Mouse (Mus musculus) forebrain, embryonic 10.5 days (tissue): ENCODE data around the gene Cth. TPM values are rescaled to one million over a fixed set of nuclear protein-coding genes. Genes with fewer than 3 reads are reported as not detected.

Experiments used
- DNase-seq: peaks from one replicate; pipeline ENCODE4 v3.0.0-alpha.2; 2017; ENCODE audit warnings: low spot score; ENCODE audit errors: extremely low spot score
- H3K27ac ChIP-seq: fragments of 300-500 bp; sonication (generic); 2 replicates; pipeline ENCODE4 v1.5.1; 2016; ENCODE audit warnings: mild to moderate bottlenecking
- H3K27me3 ChIP-seq: fragments of 300-500 bp; sonication (generic); 2 replicates; pipeline ENCODE4 v1.6.1; 2016; ENCODE audit warnings: mild to moderate bottlenecking; ENCODE audit not compliant: poor library complexity, severe bottlenecking
- H3K36me3 ChIP-seq: fragments of 300-500 bp; sonication (generic); replicated peaks from 2 replicates; pipeline ENCODE4 v1.6.1; 2016; ENCODE audit warnings: mild to moderate bottlenecking, moderate library complexity
- H3K4me1 ChIP-seq: fragments of 300-500 bp; sonication (generic); 2 replicates; pipeline ENCODE4 v1.6.1; 2016
- H3K4me3 ChIP-seq: fragments of 300-500 bp; sonication (generic); 2 replicates; pipeline ENCODE4 v1.5.1; 2016; ENCODE audit warnings: mild to moderate bottlenecking, moderate library complexity
- H3K9me3 ChIP-seq: fragments of 300-500 bp; sonication (generic); 2 replicates; pipeline ENCODE4 v1.6.1; 2016; ENCODE audit warnings: mild to moderate bottlenecking, moderate library complexity
- WGBS: fragments of 180-500 bp; shearing (Covaris S2); methylation state at CpG from one replicate; pipeline ENCODE4 v1.1.7; 2016; 5-methylcytosine and 5-hydroxymethylcytosine counted together
- polyA plus RNA-seq: library from polyadenylated mRNA; unstranded; fragments of >200 nt; fragmentation: Nextera tagmentation; extraction: Ambion mirVana; gene quantifications from 2 replicates; pipeline ENCODE4 v1.2.1, GENCODE M21; 2016

Cth gene
- polyA plus RNA-seq, 1 experiment from 2014 or later: 22.7 TPM

DNA sequence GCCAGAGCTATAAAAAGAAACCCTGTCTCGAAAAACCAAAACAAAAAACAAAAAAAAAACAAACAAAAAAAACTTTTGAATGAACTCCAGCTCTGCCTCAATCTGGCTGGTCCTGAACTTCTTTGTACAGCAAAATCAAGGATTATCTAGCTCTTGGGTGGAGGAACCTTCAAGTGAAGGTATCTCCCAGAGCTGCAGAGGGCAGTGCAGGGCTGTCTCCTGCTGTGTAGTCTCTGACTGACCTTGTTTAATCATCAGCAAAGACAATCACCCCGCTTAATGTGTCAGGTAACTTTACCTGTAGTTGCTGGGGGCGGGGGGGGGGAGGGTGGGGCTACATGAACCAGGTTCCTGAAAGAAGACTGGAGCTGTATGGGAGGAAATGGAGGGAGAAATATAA lies 6.7 kb upstream of the Cth start:
- Histone ChIP-seq H3K27ac (no peak overlapping the region), H3K4me3 (no peak overlapping the region), H3K27me3 (no peaks in the 10 kb centered on the region), H3K4me1 (no peaks in the 10 kb centered on the region), H3K36me3 (no peaks in the 10 kb centered on the region), H3K9me3 (no peaks in the 10 kb centered on the region)
- DNase-seq: no peak
- 61% methylated on average over 3 of the region's 3 CpGs for WGBS

DNA sequence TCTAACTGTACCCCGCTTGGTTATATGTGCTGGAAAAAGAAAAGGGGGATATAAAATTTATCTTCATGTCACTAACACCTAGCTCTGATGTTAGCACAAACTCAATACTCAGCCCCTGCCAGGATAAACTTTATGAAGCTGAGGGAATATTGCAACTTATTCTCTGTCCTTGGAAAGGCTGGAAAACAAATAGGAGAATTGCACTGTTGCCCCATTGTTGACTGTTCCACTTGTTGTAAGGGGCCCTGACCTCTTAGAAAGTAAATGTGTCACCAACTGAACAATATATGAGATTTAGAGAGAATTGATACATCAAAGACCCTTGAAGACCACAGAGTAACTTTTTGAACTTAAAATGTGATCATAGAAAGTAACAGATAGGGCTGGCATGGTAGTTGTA lies 4.5 kb upstream of the Cth start:
- peaks cover 10% of the 10 kb centered on the region for H3K4me1 ChIP-seq
- DNase-seq: no peak
- 70% methylated on average over 1 of the region's 1 CpGs for WGBS
- H3K9me3 ChIP-seq: no peaks in the 10 kb centered on the region
- H3K27ac ChIP-seq: no peak overlapping the region
- no peaks in the 10 kb centered on the region for H3K36me3 ChIP-seq
- H3K27me3 ChIP-seq: no peaks in the 10 kb centered on the region
- no peak overlapping the region for H3K4me3 ChIP-seq

DNA sequence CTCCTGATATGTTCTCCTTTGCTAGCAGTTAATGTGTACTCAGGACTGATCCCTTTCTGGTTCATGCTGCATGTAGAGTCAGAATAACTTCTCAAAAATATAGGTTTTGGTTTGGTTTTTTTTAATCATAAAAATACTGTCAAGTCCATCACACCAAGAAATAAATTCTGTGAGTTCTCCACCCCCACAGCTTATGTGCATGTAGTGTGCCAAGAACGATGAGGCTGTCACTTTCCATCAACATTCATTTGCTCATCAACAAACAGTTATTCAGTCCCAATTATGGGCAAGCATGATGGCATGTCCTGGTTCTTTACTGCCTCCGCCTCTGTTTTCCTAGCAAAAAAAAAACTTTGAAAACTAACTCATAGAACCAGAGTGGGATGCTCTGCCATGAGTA lies 3.9 kb upstream of the Cth start:
- Histone ChIP-seq H3K4me1 (peaks cover 16% of the 10 kb centered on the region), H3K4me3 (no peak overlapping the region), H3K27me3 (no peaks in the 10 kb centered on the region), H3K9me3 (no peaks in the 10 kb centered on the region), H3K27ac (no peak overlapping the region), H3K36me3 (no peaks in the 10 kb centered on the region)
- WGBS: 77% methylated on average over 2 of the region's 2 CpGs
- DNase-seq: no peak

DNA sequence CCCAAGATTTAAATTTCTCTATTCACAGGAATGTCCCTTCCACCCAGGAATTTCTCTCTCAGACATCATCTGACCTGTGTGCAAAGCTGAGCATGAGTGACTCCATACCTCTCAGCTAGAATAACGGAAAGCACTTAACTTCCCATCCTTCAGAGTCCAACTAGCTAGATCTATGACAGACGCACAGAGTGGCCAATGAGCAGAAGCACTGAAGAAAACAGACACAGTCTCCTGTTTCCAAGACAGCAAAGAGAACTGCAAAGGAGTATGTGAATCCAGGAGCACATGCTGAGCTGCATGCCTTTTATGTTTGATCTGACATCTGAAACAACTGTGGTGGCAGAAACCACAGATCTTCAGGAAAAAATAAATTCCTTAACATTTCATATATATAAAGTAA lies 1.9 kb upstream of the Cth start:
- Histone ChIP-seq H3K27ac (no peak overlapping the region), H3K27me3 (no peaks in the 10 kb centered on the region), H3K4me1 (peaks cover 22% of the 10 kb centered on the region), H3K36me3 (no peaks in the 10 kb centered on the region), H3K9me3 (no peaks in the 10 kb centered on the region), H3K4me3 (no peak overlapping the region)
- 73% methylated on average over 2 of the region's 2 CpGs for WGBS
- DNase-seq: no peak

DNA sequence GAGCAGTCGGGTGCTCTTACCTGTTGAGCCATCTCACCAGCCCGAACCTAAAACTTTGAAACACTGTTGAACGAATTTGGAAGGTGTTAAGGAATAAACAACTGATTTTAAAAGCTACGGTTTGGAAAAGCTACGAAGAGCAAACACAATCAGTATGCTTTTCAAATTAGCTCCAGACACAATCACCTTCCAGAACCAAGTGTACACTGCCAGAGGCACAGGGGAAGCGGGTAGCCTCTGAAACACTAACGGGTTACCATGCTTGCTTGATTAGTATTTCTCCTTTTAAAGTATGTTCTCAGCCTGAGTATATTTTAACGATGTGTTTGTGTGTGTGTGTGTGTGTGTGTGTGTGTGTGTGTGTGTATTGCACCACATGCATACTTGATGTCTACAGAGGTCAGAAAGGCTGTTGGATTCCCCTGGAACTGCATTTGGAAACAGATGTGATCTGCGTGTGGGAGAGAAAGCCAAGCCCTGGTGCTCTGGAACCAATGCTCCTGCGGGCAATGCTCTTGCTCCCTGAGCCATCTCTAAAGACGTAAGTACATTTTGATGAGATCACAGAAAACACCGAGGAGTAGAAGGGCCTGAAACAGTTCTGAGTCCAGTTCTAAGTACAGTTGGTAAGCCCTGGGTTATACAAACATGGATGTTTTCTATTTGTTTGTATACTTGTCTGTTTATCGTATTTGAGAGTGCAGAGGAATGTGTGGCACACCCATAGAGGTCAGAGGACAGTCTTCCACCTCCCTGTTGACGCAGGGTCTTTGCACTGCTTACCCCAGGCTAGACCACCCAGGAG lies 1.0 kb upstream of the Cth start:
- H3K9me3 ChIP-seq: no peaks in the 10 kb centered on the region
- no peak overlapping the region for H3K27ac ChIP-seq
- H3K4me1 ChIP-seq: peaks cover 22% of the 10 kb centered on the region
- H3K36me3 ChIP-seq: no peaks in the 10 kb centered on the region
- 84% methylated on average over 14 of the region's 14 CpGs for WGBS
- H3K27me3 ChIP-seq: no peaks in the 10 kb centered on the region
- H3K4me3 ChIP-seq: no peak overlapping the region
- DNase-seq: peak; percentile 16

DNA sequence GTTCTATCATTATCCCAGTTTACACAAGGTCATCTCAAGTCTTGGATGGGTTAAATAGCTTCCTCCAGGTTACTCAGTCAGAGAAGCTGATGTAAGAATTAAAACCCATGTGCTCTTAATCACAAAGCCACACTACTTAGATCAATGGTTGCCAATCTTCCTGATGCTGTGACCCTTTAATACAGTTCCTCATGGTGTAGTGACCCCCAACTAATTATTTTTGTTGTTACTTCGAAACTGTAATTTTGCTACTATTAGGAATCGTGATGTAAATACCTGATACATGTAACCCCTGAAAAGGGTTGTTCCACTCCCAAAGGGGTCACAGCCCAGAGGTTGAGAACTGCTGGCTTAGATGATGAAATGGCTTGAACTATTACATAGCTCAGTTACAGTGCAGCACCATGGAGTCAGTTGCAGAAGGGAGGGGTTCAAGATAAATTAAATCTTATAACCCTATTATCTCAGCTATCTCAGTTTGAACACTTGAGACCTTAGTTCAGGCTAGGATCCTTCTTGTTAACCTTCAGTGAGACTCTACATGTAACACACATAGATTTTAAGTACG lies 1.5 kb downstream of the Cth start:
- no peak overlapping the region for H3K27ac ChIP-seq
- 84% methylated on average over 3 of the region's 3 CpGs for WGBS
- no peak for DNase-seq

DNA sequence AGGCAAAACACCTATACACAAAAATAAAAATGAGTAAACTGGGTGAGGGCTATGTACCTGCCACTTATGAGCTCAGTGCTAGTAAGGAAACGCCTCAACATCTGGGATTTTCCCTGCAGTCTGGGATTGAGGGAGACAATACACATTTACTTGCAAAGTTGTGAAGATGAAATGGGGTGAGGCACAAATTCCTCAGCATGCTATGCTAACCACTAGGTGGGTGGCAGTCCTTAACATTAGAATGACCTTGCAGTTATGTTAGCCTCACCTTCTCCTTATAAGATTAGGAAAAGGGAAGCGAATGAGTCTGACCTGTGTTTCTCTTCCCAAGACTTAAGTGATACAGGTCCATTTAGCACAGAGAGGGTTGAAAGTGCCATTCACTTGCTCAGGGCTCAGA lies 3.5 kb downstream of the Cth start:
- DNase-seq: no peak
- Histone ChIP-seq H3K27me3 (no peaks in the 10 kb centered on the region), H3K36me3 (0 out of 2 replicates have a peak, but pooled peaks cover 2% of the 10 kb centered on the region), H3K4me1 (peaks cover 21% of the 10 kb centered on the region), H3K4me3 (no peak overlapping the region), H3K27ac (no peak overlapping the region), H3K9me3 (no peaks in the 10 kb centered on the region)
- WGBS: 87% methylated on average over 2 of the region's 2 CpGs

More for the DNA sequence above, 1.5 kb downstream of the Cth start:
- H3K4me1 ChIP-seq: peaks cover 22% of the 10 kb centered on the region
- no peaks in the 10 kb centered on the region for H3K36me3 ChIP-seq
- H3K27me3 ChIP-seq: no peaks in the 10 kb centered on the region
- no peak overlapping the region for H3K4me3 ChIP-seq
- no peaks in the 10 kb centered on the region for H3K9me3 ChIP-seq

DNA sequence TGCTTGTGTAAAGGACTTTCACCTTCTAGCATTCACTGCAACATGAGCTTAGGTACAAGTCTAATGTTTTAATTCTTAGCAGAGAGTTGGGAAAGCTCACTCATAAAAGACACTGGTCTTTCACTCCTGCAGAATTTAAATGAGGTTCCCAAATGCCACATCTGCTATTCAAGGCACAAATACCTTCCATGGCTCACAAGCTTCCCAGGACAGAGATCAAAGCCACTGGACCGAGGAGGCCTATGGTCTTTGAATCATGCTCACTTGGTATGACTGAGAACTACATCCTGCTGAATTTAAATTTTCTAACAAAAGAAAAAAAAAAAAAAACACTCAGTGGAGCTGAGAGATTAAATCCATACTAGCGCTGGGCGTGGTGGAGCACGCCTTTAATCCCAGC lies 8.5 kb downstream of the Cth start:
- Histone ChIP-seq H3K27me3 (no peaks in the 10 kb centered on the region), H3K27ac (no peak overlapping the region), H3K4me1 (no peaks in the 10 kb centered on the region), H3K4me3 (no peak overlapping the region), H3K9me3 (no peaks in the 10 kb centered on the region), H3K36me3 (peaks cover 8% of the 10 kb centered on the region)
- 79% methylated on average over 4 of the region's 4 CpGs for WGBS
- no peak for DNase-seq

DNA sequence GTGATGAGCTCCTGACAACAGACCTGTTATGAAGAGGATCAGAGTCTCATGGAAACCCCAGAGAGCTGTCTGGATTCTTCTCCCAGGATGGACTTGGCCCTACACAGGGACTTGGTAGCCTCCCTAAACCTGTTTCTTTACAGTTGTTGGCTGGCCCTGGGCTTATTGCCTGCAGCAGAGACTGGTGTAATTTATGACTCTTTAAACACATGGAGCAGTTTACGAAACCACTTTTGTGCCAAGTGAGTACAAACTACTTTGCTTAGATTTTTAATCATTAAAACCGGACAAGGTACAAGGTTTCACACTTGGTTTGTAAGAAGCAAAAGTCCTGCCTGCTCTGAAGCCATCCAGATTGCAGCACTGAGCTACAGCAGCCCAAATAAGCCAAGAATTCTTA lies 12.7 kb downstream of the Cth start:
- Histone ChIP-seq H3K4me1 (no peaks in the 10 kb centered on the region), H3K27me3 (no peaks in the 10 kb centered on the region), H3K27ac (no peak overlapping the region), H3K9me3 (no peaks in the 10 kb centered on the region), H3K4me3 (no peak overlapping the region), H3K36me3 (peaks cover 13% of the 10 kb centered on the region)
- no peak for DNase-seq
- WGBS: 86% methylated on average over 2 of the region's 2 CpGs

DNA sequence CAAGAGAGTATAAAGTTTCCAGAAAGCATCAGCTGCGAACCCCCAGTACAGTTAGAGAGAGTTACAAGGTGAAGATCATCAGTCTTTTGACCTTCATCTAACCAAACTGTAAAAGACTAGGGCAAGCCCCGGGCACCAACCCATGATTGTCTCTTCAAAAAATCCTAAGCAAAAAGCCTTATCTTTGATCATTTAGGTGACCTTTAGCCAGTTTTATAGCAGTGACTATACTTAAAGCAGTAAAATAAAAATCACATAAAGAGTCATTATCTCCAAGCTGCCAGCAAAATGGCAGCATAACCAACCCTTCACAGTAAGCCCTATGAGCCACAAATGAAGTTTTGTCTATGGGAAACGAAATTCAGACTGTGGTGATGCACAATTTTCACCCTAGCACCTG lies 14.6 kb downstream of the Cth start:
- H3K9me3 ChIP-seq: no peaks in the 10 kb centered on the region
- no peak overlapping the region for H3K27ac ChIP-seq
- peaks cover 27% of the 10 kb centered on the region for H3K36me3 ChIP-seq
- WGBS: 82% methylated on average over 3 of the region's 3 CpGs
- DNase-seq: no peak
- no peaks in the 10 kb centered on the region for H3K27me3 ChIP-seq
- no peaks in the 10 kb centered on the region for H3K4me1 ChIP-seq
- H3K4me3 ChIP-seq: no peak overlapping the region

DNA sequence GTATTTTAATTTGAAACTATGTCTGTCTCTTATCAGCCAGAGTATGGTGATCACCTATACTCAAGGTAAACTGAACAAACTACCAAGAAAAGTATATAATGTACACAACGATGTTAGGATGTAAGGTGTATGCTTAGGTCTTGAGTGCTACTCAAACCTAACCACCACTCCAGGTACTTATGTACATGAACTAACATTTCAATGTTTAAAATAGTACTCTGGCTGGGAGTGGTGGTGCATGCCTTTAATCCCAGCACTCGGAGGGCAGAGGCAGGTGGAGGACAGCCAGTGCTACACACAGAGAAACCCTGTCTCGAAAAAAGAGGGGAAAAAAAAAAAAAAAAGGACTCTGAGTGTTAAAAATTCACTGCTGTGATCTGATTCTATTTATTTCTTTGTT lies 16.7 kb downstream of the Cth start:
- no peak overlapping the region for H3K27ac ChIP-seq
- H3K9me3 ChIP-seq: no peaks in the 10 kb centered on the region
- no peaks in the 10 kb centered on the region for H3K4me1 ChIP-seq
- 83% methylated on average over 3 of the region's 3 CpGs for WGBS
- H3K36me3 ChIP-seq: peaks cover 43% of the 10 kb centered on the region
- DNase-seq: no peak
- H3K4me3 ChIP-seq: no peak overlapping the region
- H3K27me3 ChIP-seq: no peaks in the 10 kb centered on the region

DNA sequence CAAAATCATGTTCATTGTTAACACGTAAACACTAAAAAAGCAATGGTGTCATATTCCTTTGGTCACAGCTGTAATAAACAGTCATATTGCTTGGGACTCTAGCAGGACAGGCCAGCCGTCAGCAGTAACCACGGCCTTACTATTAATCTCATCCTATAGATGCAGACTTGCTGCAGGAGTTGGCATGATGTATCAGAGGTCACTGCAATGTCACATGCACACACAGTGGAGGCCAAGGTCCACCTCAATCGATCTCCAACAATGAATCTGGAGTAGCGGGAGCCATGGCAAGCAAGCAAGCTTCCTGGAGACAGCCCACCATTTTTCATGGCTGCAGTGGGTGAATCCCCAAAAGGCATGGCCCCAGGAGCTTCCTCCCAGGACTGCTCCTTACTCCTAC lies 23.2 kb downstream of the Cth start:
- DNase-seq: no peak
- no peaks in the 10 kb centered on the region for H3K9me3 ChIP-seq
- no peaks in the 10 kb centered on the region for H3K4me1 ChIP-seq
- no peak overlapping the region for H3K27ac ChIP-seq
- no peak overlapping the region for H3K4me3 ChIP-seq
- WGBS: 90% methylated on average over 5 of the region's 5 CpGs
- no peaks in the 10 kb centered on the region for H3K27me3 ChIP-seq
- H3K36me3 ChIP-seq: peaks cover 26% of the 10 kb centered on the region

DNA sequence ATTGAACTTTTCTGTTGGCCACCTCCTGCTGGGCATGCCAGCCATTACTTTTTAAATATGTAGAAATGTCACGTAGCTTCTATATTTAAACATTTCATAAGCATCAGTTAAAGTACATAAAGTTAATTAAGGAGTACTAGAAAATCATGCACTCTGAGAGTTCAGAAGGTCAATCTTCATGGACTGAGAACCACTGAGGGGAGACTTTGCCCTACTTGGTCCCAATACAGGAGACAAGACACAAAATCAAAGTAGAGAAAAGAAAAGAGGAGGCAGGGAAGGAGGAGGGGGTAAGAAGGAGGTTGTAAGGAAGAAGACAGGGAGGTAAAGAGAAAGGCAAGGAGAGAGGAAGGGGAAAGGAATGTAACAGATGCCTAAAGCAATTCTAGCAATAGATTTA lies 24.9 kb downstream of the Cth start:
- DNase-seq: no peak
- Histone ChIP-seq H3K36me3 (peaks cover 13% of the 10 kb centered on the region), H3K4me3 (no peak overlapping the region), H3K27ac (no peak overlapping the region), H3K9me3 (no peaks in the 10 kb centered on the region), H3K4me1 (no peaks in the 10 kb centered on the region), H3K27me3 (no peaks in the 10 kb centered on the region)
- WGBS: 90% methylated on average over 1 of the region's 1 CpGs
